In genomic region chr9:40410895-40411294, GRCm38 (mm10) we compare ENCODE assay signal across 16 mouse cellular contexts.
"Had no signal": no experiment of that assay in that cellular context is flagged by ENCODE, and none has a peak within 500 bp of the region (broad histone marks: within the 10 kb centered on the region; RNA-seq: fewer than 3 reads in every experiment).

No protein-coding gene starts in this region.

- H3K36me3 ChIP-seq: neural tube, embryonic 13.5 days; neural tube, embryonic 15.5 days; stomach, embryonic 15.5 days had no signal

- H3K9me3 ChIP-seq: neural tube, embryonic 13.5 days; neural tube, embryonic 15.5 days; stomach, embryonic 15.5 days had no signal

- H3K9ac ChIP-seq: neural tube, embryonic 13.5 days; neural tube, embryonic 15.5 days; stomach, embryonic 15.5 days had no signal

- H3K27me3 ChIP-seq: neural tube, embryonic 13.5 days; neural tube, embryonic 15.5 days; stomach, embryonic 15.5 days had no signal

- H3K27ac ChIP-seq: neural tube, embryonic 13.5 days; neural tube, embryonic 15.5 days; stomach, embryonic 15.5 days; stomach, postnatal 0 days had no signal

- H3K4me1 ChIP-seq: stomach, embryonic 15.5 days had no signal

- DNase-seq: retina, postnatal 1 day; right cerebral cortex, adult 18-20 months; right cerebral cortex, postnatal 14 days; right cerebral cortex, postnatal 25 days; right cerebral cortex, postnatal 4 days; spleen, adult 18-20 months; thymus, adult 18-20 months; thymus, adult 2 months; thymus, postnatal 14 days; thymus, postnatal 25 days; thymus, postnatal 36 days; thymus, postnatal 4 days had no signal

- H3K4me2 ChIP-seq: neural tube, embryonic 13.5 days; neural tube, embryonic 15.5 days; stomach, embryonic 15.5 days had no signal

- H3K4me3 ChIP-seq: neural tube, embryonic 13.5 days; neural tube, embryonic 15.5 days; stomach, embryonic 15.5 days had no signal
